Mouse (Mus musculus): ENCODE measurements at regions not wholly inside any gene's neighbourhood (a gene's known extent, or its start where the extent isn't known, plus 50 kb on each side); places are given as distances from the start of the nearest gene placed in this dataset.

GRCm38 (mm10) chr14:71113198-71113597, 513.6 kb upstream of the Fam160b2 start:
- TF ChIP-seq CTCF (IDR thresholded peaks at IDR 0.05; ENCODE audit: insufficient read depth, low read depth, low read length), result no peak
- no peak for TF ChIP-seq POLR2A (IDR thresholded peaks at IDR 0.05; ENCODE audit: insufficient read depth, low read depth, low read length)
